Mouse (Mus musculus) CH12.LX (cell line): ENCODE data around the gene Gm17455. TPM values are rescaled to one million over a fixed set of nuclear protein-coding genes. Genes with fewer than 3 reads are reported as not detected.

ENCODE experiments used
- DNase-seq: peaks from one replicate; pipeline ENCODE4 v3.0.0-alpha.2; 2013; ENCODE audit errors: extremely low read depth
- H3K27ac ChIP-seq: 2 replicates; pipeline ENCODE4 v1.5.1; 2012; ENCODE audit warnings: low read depth, mild to moderate bottlenecking, control low read depth, moderate library complexity; ENCODE audit not compliant: insufficient read depth
- H3K27me3 ChIP-seq: replicated peaks from 2 replicates; pipeline ENCODE3; 2012; ENCODE audit warnings: inconsistent platforms
- H3K36me3 ChIP-seq, 2 experiments: replicated peaks in 1 of 2; 2 replicates each; pipeline versions ENCODE3 to v1.6.1; 2012; ENCODE audit warnings: inconsistent platforms in 1 of 2, low read length in 1 of 2, mild to moderate bottlenecking in 1 of 2, mixed read lengths in 1 of 2, moderate library complexity in 1 of 2; ENCODE audit not compliant: control insufficient read depth in 1 of 2, insufficient read depth in 1 of 2
- H3K4me1 ChIP-seq, 2 experiments: 2 replicates each; pipeline ENCODE4 v1.6.1; 2012; ENCODE audit warnings: inconsistent platforms in 1 of 2, moderate library complexity in 1 of 2; ENCODE audit not compliant: insufficient read depth in 2 of 2, control insufficient read depth in 1 of 2
- H3K4me2 ChIP-seq: 2 replicates; pipeline ENCODE4 v1.6.1; 2012; ENCODE audit warnings: low read depth, mild to moderate bottlenecking, control low read depth; ENCODE audit not compliant: poor library complexity, insufficient read depth, severe bottlenecking
- H3K4me3 ChIP-seq, 3 experiments: fragments of 150-350 bp in 1 of 3; sonication (generic) in 1 of 3; replicated peaks in 1 of 3; 2 replicates each; pipeline versions ENCODE3 to v1.5.1; 2011 to 2012; ENCODE audit warnings: low read depth in 2 of 3, low read length in 2 of 3, mild to moderate bottlenecking in 2 of 3, moderate library complexity in 2 of 3, control low read depth in 1 of 3, improper control_type of control experiment in 1 of 3, inconsistent platforms in 1 of 3, mixed read lengths in 1 of 3; ENCODE audit not compliant: poor library complexity in 1 of 3
- H3K79me2 ChIP-seq: replicated peaks from 2 replicates; pipeline ENCODE4 v1.6.1; 2012; ENCODE audit warnings: mild to moderate bottlenecking, moderate library complexity; ENCODE audit not compliant: control insufficient read depth, poor library complexity, insufficient read depth, severe bottlenecking; ENCODE audit errors: extremely low read depth
- H3K9ac ChIP-seq: 2 replicates; pipeline ENCODE4 v1.6.1; 2012; ENCODE audit warnings: low read depth, mild to moderate bottlenecking, control low read depth, moderate library complexity; ENCODE audit not compliant: insufficient read depth
- H3K9me3 ChIP-seq: replicated peaks from 2 replicates; pipeline ENCODE3; 2012; ENCODE audit warnings: low read length, inconsistent platforms, mixed read lengths
- CHD1 ChIP-seq: IDR thresholded peaks from 2 replicates; pipeline ENCODE4 v1.6.1; 2012; ENCODE audit warnings: low read depth, low read length, improper control_type of control experiment, inconsistent platforms
- CHD2 ChIP-seq: IDR thresholded peaks from 2 replicates; pipeline ENCODE4 v1.6.1; 2011; ENCODE audit warnings: low read length, improper control_type of control experiment
- CTCF ChIP-seq, 2 experiments: IDR thresholded peaks in 1 of 2; conservative IDR thresholded peaks in 1 of 2; 2 replicates each; pipeline ENCODE4 v1.5.1; 2011 to 2012; ENCODE audit warnings: low read depth in 2 of 2, low read length in 2 of 2, improper control_type of control experiment in 1 of 2, inconsistent platforms in 1 of 2, mild to moderate bottlenecking in 1 of 2, moderate library complexity in 1 of 2
- E2F4 ChIP-seq: IDR thresholded peaks from 2 replicates; pipeline ENCODE4 v1.6.1; 2011; ENCODE audit warnings: low read depth, low read length, improper control_type of control experiment; ENCODE audit not compliant: insufficient replicate concordance
- ELF1 ChIP-seq: IDR thresholded peaks from 2 replicates; pipeline ENCODE4 v1.6.1; 2014; ENCODE audit warnings: low read depth, mild to moderate bottlenecking, inconsistent platforms, low read length, improper control_type of control experiment
- EP300 ChIP-seq: IDR thresholded peaks from 2 replicates; pipeline ENCODE4 v1.6.1; 2011; ENCODE audit warnings: low read length, improper control_type of control experiment
- ETS1 ChIP-seq: conservative IDR thresholded peaks from 2 replicates; pipeline ENCODE4 v1.6.1; 2012; ENCODE audit warnings: low read depth, mild to moderate bottlenecking, inconsistent platforms, low read length, improper control_type of control experiment, moderate library complexity
- GABPA ChIP-seq: IDR thresholded peaks from 2 replicates; pipeline ENCODE4 v1.6.1; 2012; ENCODE audit warnings: low read depth, low read length, improper control_type of control experiment, inconsistent platforms; ENCODE audit not compliant: insufficient replicate concordance
- HCFC1 ChIP-seq: IDR thresholded peaks from 2 replicates; pipeline ENCODE4 v1.6.1; 2012; ENCODE audit warnings: low read depth, mild to moderate bottlenecking, inconsistent platforms, low read length, improper control_type of control experiment
- JUN ChIP-seq: IDR thresholded peaks from 2 replicates; pipeline ENCODE4 v1.6.1; 2011; ENCODE audit warnings: low read depth, mild to moderate bottlenecking, low read length, improper control_type of control experiment, moderate library complexity; ENCODE audit not compliant: insufficient read depth
- KAT2A ChIP-seq: IDR thresholded peaks from 2 replicates; pipeline ENCODE4 v1.6.1; 2012; ENCODE audit warnings: low read length, improper control_type of control experiment, inconsistent platforms; ENCODE audit not compliant: insufficient replicate concordance
- MAFK ChIP-seq: IDR thresholded peaks from 2 replicates; pipeline ENCODE4 v1.6.1; 2011; ENCODE audit warnings: low read length, improper control_type of control experiment; ENCODE audit not compliant: insufficient replicate concordance
- MAZ ChIP-seq: IDR thresholded peaks from 2 replicates; pipeline ENCODE4 v1.6.1; 2012; ENCODE audit warnings: low read depth, mild to moderate bottlenecking, inconsistent platforms, low read length, improper control_type of control experiment, moderate library complexity
- MEF2A ChIP-seq: IDR thresholded peaks from 2 replicates; pipeline ENCODE4 v1.6.1; 2014; ENCODE audit warnings: low read depth, mild to moderate bottlenecking, inconsistent platforms, low read length, improper control_type of control experiment, borderline replicate concordance
- MXI1 ChIP-seq: IDR thresholded peaks from 2 replicates; pipeline ENCODE4 v1.6.1; 2011; ENCODE audit warnings: mild to moderate bottlenecking, low read depth, low read length, improper control_type of control experiment
- MYC ChIP-seq: IDR thresholded peaks from 2 replicates; pipeline ENCODE4 v1.6.1; 2011; ENCODE audit warnings: low read depth, mild to moderate bottlenecking, improper control_type of control experiment, low read length
- NELFE ChIP-seq: IDR thresholded peaks from 2 replicates; pipeline ENCODE4 v1.6.1; 2011; ENCODE audit warnings: low read depth, low read length, improper control_type of control experiment
- NRF1 ChIP-seq: IDR thresholded peaks from 2 replicates; pipeline ENCODE4 v1.6.1; 2014; ENCODE audit warnings: low read depth, mild to moderate bottlenecking, inconsistent platforms, low read length, improper control_type of control experiment, moderate library complexity
- POLR2A ChIP-seq: IDR thresholded peaks from 2 replicates; pipeline ENCODE4 v1.6.1; 2011; ENCODE audit warnings: low read depth, mild to moderate bottlenecking, improper control_type of control experiment, low read length
- POLR2AphosphoS2 ChIP-seq: IDR thresholded peaks from 2 replicates; pipeline ENCODE4 v1.6.1; 2011; ENCODE audit warnings: low read depth, low read length, improper control_type of control experiment
- RCOR1 ChIP-seq: conservative IDR thresholded peaks from 2 replicates; pipeline ENCODE4 v1.6.1; 2012; ENCODE audit warnings: low read depth, mild to moderate bottlenecking, inconsistent platforms, low read length, improper control_type of control experiment
- SIN3A ChIP-seq: IDR thresholded peaks from 2 replicates; pipeline ENCODE4 v1.6.1; 2012; ENCODE audit warnings: low read length, improper control_type of control experiment, inconsistent platforms
- SMC3 ChIP-seq: IDR thresholded peaks from 2 replicates; pipeline ENCODE4 v1.6.1; 2011; ENCODE audit warnings: low read depth, low read length, improper control_type of control experiment
- TCF12 ChIP-seq: IDR thresholded peaks from 2 replicates; pipeline ENCODE4 v1.6.1; 2014; ENCODE audit warnings: low read depth, mild to moderate bottlenecking, inconsistent platforms, low read length, improper control_type of control experiment
- UBTF ChIP-seq: IDR thresholded peaks from 2 replicates; pipeline ENCODE4 v1.6.1; 2012; ENCODE audit warnings: low read depth, mild to moderate bottlenecking, inconsistent platforms, low read length, improper control_type of control experiment, moderate library complexity
- USF1 ChIP-seq: IDR thresholded peaks from 2 replicates; pipeline ENCODE4 v1.6.1; 2014; ENCODE audit warnings: low read depth, mild to moderate bottlenecking, inconsistent platforms, low read length, improper control_type of control experiment
- ZC3H11A ChIP-seq: IDR thresholded peaks from 2 replicates; pipeline ENCODE4 v1.6.1; 2012; ENCODE audit warnings: low read depth, mild to moderate bottlenecking, inconsistent platforms, low read length, improper control_type of control experiment
- ZKSCAN1 ChIP-seq: IDR thresholded peaks from 2 replicates; pipeline ENCODE4 v1.6.1; 2012; ENCODE audit warnings: low read depth, inconsistent platforms, low read length, improper control_type of control experiment, borderline replicate concordance
- ZNF384 ChIP-seq: IDR thresholded peaks from 2 replicates; pipeline ENCODE4 v1.6.1; 2012; ENCODE audit warnings: low read depth, low read length, improper control_type of control experiment, inconsistent platforms
- dilution Hi-C: fragments of 300-500 bp; cut with MboI; formaldehyde crosslinking; loops from 2 replicates; pipeline ENCODE4 v1.14.3; 2020; ENCODE audit warnings: low sequenced_read_pairs; ENCODE audit not compliant: extremely low pct_unique_long_range_greater_than_20kb, extremely low pct_ligation_motif_present
- in situ Hi-C: fragments of 300-500 bp; cut with MboI; formaldehyde crosslinking; loops from 3 replicates; pipeline ENCODE4 v1.14.3; 2019; ENCODE audit warnings: low sequenced_read_pairs, low pct_ligation_motif_present, low pct_unique_long_range_greater_than_20kb, mixed read lengths
- polyA plus RNA-seq: library from polyadenylated mRNA; unstranded; fragments of >175 nt; gene quantifications from 2 replicates; pipeline ENCODE4 v1.2.1, GENCODE M21; 2012; ENCODE audit warnings: low read depth; ENCODE audit not compliant: insufficient read length
- total RNA-seq, 2 experiments: library from RNA; depleted of rRNA; stranded (reverse); fragments of 300-350 nt in 1 of 2; fragments of >200 nt in 1 of 2; gene quantifications; 2 replicates each; pipeline ENCODE4 v1.2.3; 2012 to 2014

The Gm17455 gene
- total RNA-seq (2012; rRNA removed) (not detected in 2 replicates), total RNA-seq (2014; rRNA removed) (not detected in 2 replicates), polyA plus RNA-seq (not detected in 2 replicates)

DNA sequence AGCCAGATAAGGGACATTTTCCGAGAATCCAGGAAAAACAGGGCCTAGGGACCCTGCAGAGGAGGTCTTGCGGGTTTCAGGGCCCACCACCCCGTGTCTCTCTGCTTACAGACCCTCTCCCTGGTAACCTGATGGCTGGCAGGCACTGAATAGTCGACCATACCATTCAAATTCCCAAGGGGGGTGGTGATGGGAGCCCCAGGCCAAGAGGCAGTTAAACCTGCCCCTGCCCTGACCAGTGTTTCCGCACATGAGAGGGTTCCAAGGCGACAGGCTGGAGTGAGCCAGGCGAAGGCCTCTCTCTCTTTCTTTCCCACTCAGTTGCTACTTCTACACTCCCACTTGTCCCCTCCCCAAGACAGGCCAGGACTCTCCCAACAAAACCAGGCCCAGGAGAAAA is at the start of gene Gm17455:
Gene Gm17455, plus strand, starts transcription at position 278 of the 400 bp plus-strand sequence.
- Histone ChIP-seq H3K79me2 (no peaks in the 10 kb centered on the region), H3K4me1 (no peaks in the 10 kb centered on the region), H3K9ac (no peak within 1 kb of the TSS), H3K4me3 (no peak within 1 kb of the TSS), H3K27ac (no peak within 1 kb of the TSS), H3K27me3 (peaks cover 8% of the 10 kb centered on the region), H3K36me3 (peaks cover 0 to 1% of the 10 kb centered on the region in 2 experiments), H3K4me2 (no peak within 1 kb of the TSS), H3K9me3 (no peaks in the 10 kb centered on the region)
- TF ChIP-seq JUN, result no peak
- TF ChIP-seq ZKSCAN1, result no peak
- no peak for TF ChIP-seq HCFC1
- TF ChIP-seq NRF1, result no peak
- TF ChIP-seq POLR2AphosphoS2, result no peak
- no peak for TF ChIP-seq ZC3H11A
- TF ChIP-seq MEF2A, result no peak
- TF ChIP-seq MAZ, result no peak
- TF ChIP-seq ETS1, result no peak
- no peak for TF ChIP-seq MXI1
- TF ChIP-seq CHD2, result no peak
- no peak for TF ChIP-seq MYC
- TF ChIP-seq CTCF (conservative IDR thresholded peaks at IDR 0.05 in 1 of 2, IDR thresholded peaks at IDR 0.05 in 1 of 2; ENCODE audit: low read depth in 2 of 2, low read length in 2 of 2), result no peak
- no peak for TF ChIP-seq USF1
- TF ChIP-seq KAT2A, result no peak
- no peak for TF ChIP-seq TCF12
- TF ChIP-seq SIN3A, result no peak
- no peak for TF ChIP-seq NELFE
- no peak for TF ChIP-seq SMC3
- DNase-seq, result no peak
- in situ Hi-C loops, result loop anchor here (25.0 kb wide), 1 partner anchor 487 kb away; no protein-coding TSS in a partner anchor
- dilution Hi-C loops, result no loop called here

GRCm38 (mm10) chr10:60350077-60350804 is 49.3 kb upstream of the Gm17455 start:
- peak overlapping the region in 2 of 3 experiments; percentile 41 to 78 for H3K4me3 ChIP-seq
- in situ Hi-C loops, result loop anchor here (5.0 kb wide), 1 partner anchor 42 kb away; no protein-coding TSS in a partner anchor
- peak overlapping the region; percentile 45; the same call in 1 of the 2 replicates for H3K9ac ChIP-seq
- H3K9me3 ChIP-seq, result no peaks in the 10 kb centered on the region
- H3K4me1 ChIP-seq, result peaks cover 27 to 57% of the 10 kb centered on the region in 2 experiments
- H3K27ac ChIP-seq, result no peak overlapping the region
- no peak for DNase-seq
- TF ChIP-seq CHD1 (0 out of 2 replicates have a peak, but pooled peaks have one; percentile 58), ELF1 (no peak), ZC3H11A (no peak), E2F4 (no peak), POLR2AphosphoS2 (no peak), MEF2A (peak; percentile 59), UBTF (no peak), RCOR1 (no peak), MAZ (peak; percentile 70; the same call in 1 of the 2 replicates), ZNF384 (no peak), NELFE (0 out of 2 replicates have a peak, but pooled peaks have one; percentile 3), SIN3A (0 out of 2 replicates have a peak, but pooled peaks have one; percentile 21), GABPA (no peak), MAFK (no peak), EP300 (peak; percentile 40; the same call in 1 of the 2 replicates), POLR2A (no peak)
- TF ChIP-seq, all 38 proteins: peak for 6
- Histone ChIP-seq H3K4me2 (peak overlapping the region; percentile 85; the same call in 1 of the 2 replicates), H3K36me3 (no peaks in the 10 kb centered on the region), H3K27me3 (peaks cover 15% of the 10 kb centered on the region), H3K79me2 (no peaks in the 10 kb centered on the region)
- dilution Hi-C loops, result no loop called here
